Mouse (Mus musculus) cerebellum, adult 2 months (tissue): ENCODE measurements around the gene Sdc4.

Experiments
- CTCF ChIP-seq: fragments of 200-500 bp; IDR thresholded peaks from 2 replicates; pipeline ENCODE4 v1.5.1; 2011; ENCODE audit warnings: low read depth, mild to moderate bottlenecking, control low read depth, low read length, moderate library complexity, borderline replicate concordance; ENCODE audit not compliant: insufficient read depth
- POLR2A ChIP-seq: fragments of 200-500 bp; IDR thresholded peaks from 2 replicates; pipeline ENCODE4 v1.6.1; 2011; ENCODE audit warnings: low read length, control low read depth, borderline replicate concordance; ENCODE audit not compliant: insufficient read depth

- TF ChIP-seq CTCF (no peak), POLR2A (no peak)
Observed at GRCm38 (mm10) chr2:164377478-164378426, 65.9 kb downstream of the Sdc4 start.
